Mouse (Mus musculus): Measurements from ENCODE around the gene Gm45716.

Gm45716 gene

DNA sequence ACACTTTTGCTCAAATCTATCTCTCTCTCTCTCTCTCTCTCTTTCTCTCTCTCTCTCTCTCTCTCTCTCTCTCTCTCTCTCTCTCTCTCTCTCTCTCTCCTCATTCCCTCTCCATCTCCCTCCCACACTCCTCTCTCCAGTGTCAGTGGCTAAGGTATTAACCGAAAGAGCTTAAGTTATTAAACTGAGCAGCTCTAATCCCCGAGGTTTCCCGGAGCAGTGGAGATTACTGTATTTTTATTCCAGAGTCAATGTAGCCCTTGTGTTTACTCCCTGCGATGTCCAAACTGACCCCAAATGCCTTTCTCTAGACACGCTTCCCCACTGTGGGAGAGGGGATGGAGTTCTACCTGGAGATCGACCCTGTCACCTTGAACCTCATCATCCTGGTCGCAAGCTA lies at the start of gene Gm45716:
Gm45716 (plus strand) TSS at position 243 of the 400 bp plus-strand sequence.
- DNase-seq (ENCODE audit: low read depth, low spot score), result no peak

GRCm38 (mm10) chr11:90142393-90142792 lies 45.1 kb upstream of the Gm45716 start:
- DNase-seq (ENCODE audit: low read depth, low spot score), result no peak

GRCm38 (mm10) chr11:90142936-90143335 lies 44.5 kb upstream of the Gm45716 start:
- no peak for DNase-seq (ENCODE audit: low read depth, low spot score)

GRCm38 (mm10) chr11:90146086-90146860 lies 41.2 kb upstream of the Gm45716 start:
- DNase-seq (ENCODE audit: low read depth, low spot score), result no peak

- DNase-seq (ENCODE audit: low read depth, low spot score), result no peak
Observed at GRCm38 (mm10) chr11:90155066-90155465, 32.4 kb upstream of the Gm45716 start.

DNA sequence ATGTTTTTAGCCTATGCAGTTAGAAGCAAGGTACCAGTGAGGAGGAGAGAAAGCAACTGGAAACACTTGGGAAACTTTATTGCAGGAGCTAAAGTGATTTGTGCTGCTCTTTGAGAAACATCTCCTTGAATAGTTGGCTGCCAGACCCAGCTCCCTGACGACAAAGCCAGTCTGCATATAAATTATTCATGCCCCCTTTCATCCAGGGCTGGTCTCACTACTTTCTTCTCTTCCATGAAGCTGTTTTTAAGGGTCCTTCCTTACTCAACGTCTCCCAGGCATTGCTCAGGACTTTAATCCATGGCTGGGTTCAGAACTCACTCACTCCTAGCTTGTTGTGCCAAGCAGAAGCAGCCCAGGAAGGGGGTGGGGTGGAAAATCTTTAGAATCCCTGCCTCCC lies 32.0 kb upstream of the Gm45716 start:
- no peak for DNase-seq (ENCODE audit: low read depth, low spot score)

GRCm38 (mm10) chr11:90167771-90168170 lies 19.7 kb upstream of the Gm45716 start:
- no peak for DNase-seq (ENCODE audit: low read depth, low spot score)

DNA sequence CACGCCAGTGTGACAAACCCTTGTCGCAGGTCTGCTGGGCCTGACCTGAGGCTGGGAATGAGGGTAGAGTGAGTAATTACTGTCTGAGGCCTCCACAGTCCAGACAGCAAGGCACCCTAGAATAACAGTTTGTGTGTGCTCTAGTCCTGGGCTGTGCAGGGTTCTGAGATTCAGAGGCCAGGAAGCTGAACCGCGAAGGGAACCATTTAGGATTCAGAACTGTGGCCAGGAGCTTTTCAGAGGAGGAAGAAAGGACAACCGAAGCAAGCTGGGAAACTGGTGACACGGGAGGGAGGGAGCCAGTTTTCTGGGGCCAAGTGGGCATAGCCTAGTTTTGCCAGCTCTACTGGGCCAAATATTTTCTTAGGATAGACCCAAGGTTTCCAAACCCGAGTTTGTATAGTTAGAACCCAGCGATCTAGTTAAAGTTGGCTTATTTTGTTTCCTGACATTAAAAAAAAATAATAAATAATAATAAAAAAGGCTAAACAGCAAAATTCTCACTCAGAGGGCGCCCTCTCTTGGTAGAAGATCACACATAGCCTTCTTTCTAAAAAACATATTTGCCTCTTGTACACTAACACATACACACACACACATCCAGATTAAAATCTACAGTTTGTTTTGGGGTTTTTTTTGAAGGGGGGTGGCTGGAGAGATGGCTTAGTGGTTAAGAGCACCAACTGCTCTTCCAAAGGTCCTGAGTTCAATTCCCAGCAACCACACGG lies 19.0 kb upstream of the Gm45716 start:
- DNase-seq (ENCODE audit: low read depth, low spot score), result no peak

GRCm38 (mm10) chr11:90169200-90170013 lies 18.1 kb upstream of the Gm45716 start:
- DNase-seq (ENCODE audit: low read depth, low spot score), result no peak

DNA sequence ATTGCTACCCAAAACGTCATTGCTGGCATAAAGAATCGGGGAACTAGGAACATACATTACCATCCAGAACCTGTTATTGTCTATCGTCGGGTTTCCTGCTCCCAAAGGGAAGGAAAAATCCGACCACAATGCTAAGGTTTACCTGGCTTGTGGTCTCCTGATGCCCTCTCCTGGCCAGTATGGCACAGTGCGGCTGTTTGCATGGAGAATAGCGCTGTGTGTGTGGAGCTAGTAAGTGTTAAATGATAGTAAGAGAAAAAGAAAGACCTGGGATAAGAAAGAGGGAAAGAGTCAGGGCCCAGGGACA lies 17.5 kb upstream of the Gm45716 start:
- no peak for DNase-seq (ENCODE audit: low read depth, low spot score)

DNA sequence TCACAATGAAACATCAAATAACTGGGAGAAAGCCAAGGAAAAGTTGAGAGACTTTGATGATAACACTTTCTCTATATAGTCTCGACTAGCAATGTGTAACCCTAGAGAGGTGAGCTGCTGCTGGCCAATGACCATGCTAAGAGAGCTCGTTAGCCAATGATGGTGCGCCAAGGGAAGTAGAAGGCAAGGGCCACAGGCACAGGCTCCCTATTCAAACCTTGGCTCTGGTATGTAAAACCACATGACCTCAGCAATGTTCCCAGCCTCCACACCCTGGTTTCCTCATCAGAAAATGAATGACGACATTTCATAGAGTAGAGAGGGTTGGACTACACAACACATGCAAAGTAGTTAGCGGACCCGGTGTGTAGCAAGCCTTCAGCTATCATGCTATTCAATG lies 15.2 kb upstream of the Gm45716 start:
- DNase-seq (ENCODE audit: low read depth, low spot score), result no peak

GRCm38 (mm10) chr11:90175634-90176300 lies 11.7 kb upstream of the Gm45716 start:
- DNase-seq (ENCODE audit: low read depth, low spot score), result no peak

DNA sequence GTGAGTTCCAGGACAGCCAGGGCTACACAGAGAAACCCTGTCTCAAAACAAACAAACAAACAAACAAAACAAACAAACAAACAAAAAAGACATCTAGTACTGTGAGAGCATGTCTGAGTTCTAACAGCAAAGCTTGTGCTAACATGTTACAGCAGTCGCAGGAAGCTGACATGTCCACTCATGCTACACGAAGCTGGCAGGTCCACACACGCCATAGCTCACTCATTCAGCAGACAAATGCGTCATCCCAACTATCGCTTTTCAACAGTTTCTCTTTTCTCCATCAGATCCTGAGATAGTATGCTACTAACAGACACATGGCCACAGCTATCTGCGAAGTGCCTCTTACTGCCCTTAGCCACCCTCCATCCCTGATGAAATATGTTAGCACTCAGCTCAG lies 10.1 kb upstream of the Gm45716 start:
- no peak for DNase-seq (ENCODE audit: low read depth, low spot score)

DNA sequence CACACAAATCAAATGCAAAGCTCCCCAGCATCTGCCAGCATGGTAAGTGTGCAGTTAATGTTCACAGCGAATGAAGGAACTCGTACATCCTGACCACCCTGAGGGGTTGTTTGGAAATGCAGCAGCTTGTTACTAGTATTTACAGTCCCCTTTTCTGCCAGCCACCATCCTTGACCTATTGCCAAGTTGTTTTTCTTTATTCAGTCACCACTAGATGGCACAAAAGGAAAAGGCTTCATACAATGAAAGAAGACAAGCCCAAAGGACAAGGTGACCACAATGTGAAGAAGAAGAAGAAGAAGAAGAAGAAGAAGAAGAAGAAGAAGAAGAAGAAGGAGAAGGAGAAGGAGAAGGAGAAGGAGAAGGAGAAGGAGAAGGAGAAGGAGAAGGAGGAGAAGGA lies 4.1 kb upstream of the Gm45716 start:
- DNase-seq (ENCODE audit: low read depth, low spot score), result no peak

GRCm38 (mm10) chr11:90184756-90185155 lies 2.7 kb upstream of the Gm45716 start:
- no peak for DNase-seq (ENCODE audit: low read depth, low spot score)

- DNase-seq (ENCODE audit: low read depth, low spot score), result no peak
Observed at GRCm38 (mm10) chr11:90190156-90190555, 2.7 kb downstream of the Gm45716 start.

DNA sequence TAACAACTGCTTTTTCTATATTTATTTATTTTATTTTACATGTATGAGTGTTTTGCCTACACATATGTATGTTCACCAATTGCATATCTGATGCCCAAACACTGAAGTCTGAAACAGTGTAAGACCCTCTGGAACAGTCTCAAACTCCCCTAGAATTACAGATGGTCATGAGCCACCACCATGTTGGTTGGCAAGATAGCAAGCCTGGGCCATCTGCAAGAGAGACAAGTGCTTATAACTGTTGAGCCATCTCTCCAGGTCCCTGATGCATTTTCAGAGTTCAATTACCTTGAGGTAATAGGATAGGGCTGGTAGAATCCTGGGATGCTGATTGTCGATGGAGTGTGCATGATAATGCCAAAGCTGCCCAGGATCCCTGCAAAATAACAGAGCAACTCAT lies 7.5 kb downstream of the Gm45716 start:
- DNase-seq (ENCODE audit: low read depth, low spot score), result no peak

DNA sequence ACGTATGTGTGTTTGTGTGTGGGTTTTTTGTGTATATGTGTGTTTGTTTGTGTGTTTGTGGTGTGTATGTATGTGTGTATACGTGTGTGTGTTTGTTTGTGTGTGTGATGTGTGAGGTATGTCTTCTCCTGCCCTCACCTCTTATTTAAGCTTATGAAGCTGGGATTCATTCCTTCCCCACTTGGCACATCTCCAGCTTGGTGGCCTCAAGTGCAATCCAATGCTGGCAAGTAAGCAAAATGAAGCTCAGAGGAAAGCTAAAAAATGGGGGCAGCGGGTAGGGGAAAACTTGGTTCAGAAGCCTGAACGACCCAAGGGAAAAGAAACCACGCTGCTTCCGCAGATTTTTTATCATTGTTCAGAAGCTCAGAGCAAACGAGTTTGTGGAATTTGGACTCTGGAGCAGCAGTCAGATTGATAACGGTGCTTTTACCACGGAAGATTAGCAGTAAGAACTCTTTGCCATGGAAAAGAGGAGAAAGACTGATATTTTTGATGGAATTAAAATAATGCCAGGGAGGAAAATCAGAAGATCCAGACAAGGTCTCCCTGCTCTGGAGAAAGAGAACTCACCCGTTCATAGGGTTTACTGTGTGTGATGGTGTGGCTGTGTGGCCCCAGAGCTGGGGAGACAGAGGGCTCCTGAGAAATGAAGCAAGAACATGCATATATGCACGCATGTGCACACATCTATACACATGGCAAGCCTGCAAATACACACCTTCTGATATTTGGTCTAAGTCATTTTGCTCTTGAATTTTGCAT lies 8.5 kb downstream of the Gm45716 start:
- no peak for DNase-seq (ENCODE audit: low read depth, low spot score)

GRCm38 (mm10) chr11:90196521-90197215 lies 9.2 kb downstream of the Gm45716 start:
- DNase-seq (ENCODE audit: low read depth, low spot score), result no peak

GRCm38 (mm10) chr11:90198048-90198447 lies 10.6 kb downstream of the Gm45716 start:
- no peak for DNase-seq (ENCODE audit: low read depth, low spot score)

- DNase-seq (ENCODE audit: low read depth, low spot score), result no peak
Observed at GRCm38 (mm10) chr11:90200826-90201225, 13.3 kb downstream of the Gm45716 start.

Data from c-Kit-negative CD71-positive TER-119-positive erythroid progenitor cells, embryonic 14.5 days (primary cell).